Mouse (Mus musculus) hindbrain, embryonic 10.5 days (tissue): ENCODE measurements around the gene Cyb5rl. TPM values are rescaled to one million over a fixed set of nuclear protein-coding genes. Genes with fewer than 3 reads are reported as not detected.

Source experiments
- DNase-seq: peaks from one replicate; pipeline ENCODE4 v3.0.0-alpha.2; 2017; ENCODE audit warnings: low spot score
- H3K27ac ChIP-seq: fragments of 300-500 bp; sonication (generic); 2 replicates; pipeline ENCODE4 v1.5.1; 2016; ENCODE audit warnings: mild to moderate bottlenecking, moderate library complexity
- H3K27me3 ChIP-seq: fragments of 300-500 bp; sonication (generic); 2 replicates; pipeline ENCODE4 v1.6.1; 2016; ENCODE audit warnings: mild to moderate bottlenecking; ENCODE audit not compliant: poor library complexity, insufficient read depth, severe bottlenecking
- H3K36me3 ChIP-seq: fragments of 300-500 bp; sonication (generic); 2 replicates; pipeline ENCODE4 v1.6.1; 2016; ENCODE audit warnings: mild to moderate bottlenecking, moderate library complexity
- H3K4me1 ChIP-seq: fragments of 300-500 bp; sonication (generic); replicated peaks from 2 replicates; pipeline ENCODE4 v1.6.1; 2016; ENCODE audit warnings: mild to moderate bottlenecking
- H3K4me3 ChIP-seq: fragments of 300-500 bp; sonication (generic); 2 replicates; pipeline ENCODE4 v1.5.1; 2016; ENCODE audit warnings: mild to moderate bottlenecking, moderate library complexity
- H3K9me3 ChIP-seq: fragments of 300-500 bp; sonication (generic); 2 replicates; pipeline ENCODE4 v1.6.1; 2016; ENCODE audit warnings: mild to moderate bottlenecking, moderate library complexity
- WGBS: fragments of 180-500 bp; shearing (Covaris S2); methylation state at CpG from one replicate; pipeline ENCODE4 v1.1.7; 2016; 5-methylcytosine and 5-hydroxymethylcytosine counted together
- polyA plus RNA-seq: library from polyadenylated mRNA; unstranded; fragments of >200 nt; fragmentation: Nextera tagmentation; extraction: Ambion mirVana; gene quantifications from 2 replicates; pipeline ENCODE4 v1.2.1, GENCODE M21; 2016

The Cyb5rl gene
- polyA plus RNA-seq, 1 experiment from 2014 or later: 7.6 TPM

GRCm38 (mm10) chr4:107067151-107067840 is 508 bp downstream of the Cyb5rl start:
- Histone ChIP-seq H3K4me1 (peaks cover 30% of the 10 kb centered on the region), H3K4me3 (peak overlapping the region; percentile 90), H3K36me3 (peaks cover 24% of the 10 kb centered on the region), H3K27ac (peak overlapping the region; percentile 92), H3K27me3 (peaks cover 16% of the 10 kb centered on the region; the same call in 1 of the 2 replicates), H3K9me3 (no peaks in the 10 kb centered on the region)
- no peak for DNase-seq
- WGBS: 3% methylated on average over 33 of the region's 33 CpGs

DNA sequence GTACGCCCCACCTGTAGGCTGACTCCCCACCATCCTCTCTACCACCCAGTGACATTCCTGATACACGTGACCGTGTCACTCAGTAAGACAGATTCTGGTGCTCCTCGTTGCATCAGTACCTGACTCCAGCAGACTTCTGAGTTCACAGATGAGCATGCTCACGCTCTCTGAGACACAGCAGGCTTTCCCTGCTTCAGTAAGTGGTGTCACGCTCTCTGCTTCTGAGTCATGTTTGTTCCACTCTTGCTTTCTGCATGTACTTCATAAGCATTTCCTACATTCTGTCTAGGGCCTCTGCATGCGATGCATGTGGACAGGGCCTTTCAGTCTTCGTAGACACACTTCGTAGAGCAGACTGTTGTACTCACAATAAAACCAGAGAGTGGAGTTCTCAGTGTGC is 5.6 kb downstream of the Cyb5rl start:
- H3K4me1 ChIP-seq: peaks cover 21% of the 10 kb centered on the region
- peaks cover 16% of the 10 kb centered on the region; the same call in 1 of the 2 replicates for H3K27me3 ChIP-seq
- H3K4me3 ChIP-seq: no peak overlapping the region
- H3K9me3 ChIP-seq: no peaks in the 10 kb centered on the region
- no peak for DNase-seq
- no peaks in the 10 kb centered on the region for H3K36me3 ChIP-seq
- 79% methylated on average over 9 of the region's 9 CpGs for WGBS
- no peak overlapping the region for H3K27ac ChIP-seq

GRCm38 (mm10) chr4:107075456-107075855 is 8.7 kb downstream of the Cyb5rl start:
- Histone ChIP-seq H3K27me3 (no peaks in the 10 kb centered on the region), H3K36me3 (no peaks in the 10 kb centered on the region), H3K27ac (0 out of 2 replicates have a peak overlapping the region, but pooled peaks have one; percentile 40), H3K4me3 (no peak overlapping the region), H3K9me3 (no peaks in the 10 kb centered on the region), H3K4me1 (0 out of 2 replicates have a peak, but pooled peaks cover 8% of the 10 kb centered on the region)
- no peak for DNase-seq
- 68% methylated on average over 5 of the region's 5 CpGs for WGBS

DNA sequence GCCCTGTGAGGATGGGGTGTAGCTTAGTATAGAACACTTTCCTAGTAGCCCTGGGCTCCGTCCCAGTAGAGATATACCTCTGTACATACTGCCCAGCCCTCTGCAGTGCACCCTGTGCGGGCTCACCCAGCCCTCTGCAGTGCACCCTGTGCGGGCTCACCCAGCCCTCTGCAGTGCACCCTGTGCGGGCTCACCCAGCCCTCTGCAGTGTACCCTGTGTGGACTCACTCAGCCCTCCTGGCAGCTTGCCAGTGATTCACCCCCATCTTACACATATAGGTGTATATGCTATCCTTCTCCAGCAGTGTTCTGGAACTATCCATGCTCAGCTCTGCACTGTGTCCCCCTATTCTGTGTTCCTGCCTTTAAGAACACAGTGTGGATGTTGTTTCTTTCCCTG is 12.1 kb downstream of the Cyb5rl start:
- no peak for DNase-seq
- H3K27ac ChIP-seq: 0 out of 2 replicates have a peak overlapping the region, but pooled peaks have one; percentile 30
- 90% methylated on average over 4 of the region's 4 CpGs for WGBS
- no peak overlapping the region for H3K4me3 ChIP-seq
- no peaks in the 10 kb centered on the region for H3K27me3 ChIP-seq
- H3K9me3 ChIP-seq: no peaks in the 10 kb centered on the region
- H3K36me3 ChIP-seq: 0 out of 2 replicates have a peak, but pooled peaks cover 3% of the 10 kb centered on the region
- H3K4me1 ChIP-seq: peaks cover 29% of the 10 kb centered on the region

- Histone ChIP-seq H3K9me3 (no peaks in the 10 kb centered on the region), H3K27me3 (no peaks in the 10 kb centered on the region), H3K4me3 (no peak overlapping the region), H3K36me3 (0 out of 2 replicates have a peak, but pooled peaks cover 5% of the 10 kb centered on the region), H3K4me1 (peaks cover 37% of the 10 kb centered on the region), H3K27ac (no peak overlapping the region)
- no peak for DNase-seq
Measured at GRCm38 (mm10) chr4:107079716-107080115, 12.9 kb downstream of the Cyb5rl start.

- Histone ChIP-seq H3K27me3 (no peaks in the 10 kb centered on the region), H3K4me1 (peaks cover 53% of the 10 kb centered on the region), H3K27ac (peak overlapping the region; percentile 64; the same call in 1 of the 2 replicates), H3K4me3 (no peak overlapping the region), H3K36me3 (0 out of 2 replicates have a peak, but pooled peaks cover 5% of the 10 kb centered on the region), H3K9me3 (no peaks in the 10 kb centered on the region)
- no peak for DNase-seq
- WGBS: 92% methylated on average over 3 of the region's 3 CpGs
Measured at GRCm38 (mm10) chr4:107082185-107082584, 15.4 kb downstream of the Cyb5rl start.

- DNase-seq: no peak
- Histone ChIP-seq H3K27ac (peak overlapping the region; percentile 95), H3K36me3 (0 out of 2 replicates have a peak, but pooled peaks cover 5% of the 10 kb centered on the region), H3K4me3 (no peak overlapping the region), H3K9me3 (no peaks in the 10 kb centered on the region), H3K4me1 (peaks cover 55% of the 10 kb centered on the region), H3K27me3 (no peaks in the 10 kb centered on the region)
- 86% methylated on average over 4 of the region's 4 CpGs for WGBS
Measured at GRCm38 (mm10) chr4:107083126-107083525, 16.3 kb downstream of the Cyb5rl start.

- no peak for DNase-seq
- WGBS: 24% methylated on average over 1 of the region's 1 CpGs
- Histone ChIP-seq H3K9me3 (no peaks in the 10 kb centered on the region), H3K27ac (peak overlapping the region; percentile 95), H3K4me3 (peak overlapping the region; percentile 18), H3K27me3 (no peaks in the 10 kb centered on the region), H3K36me3 (0 out of 2 replicates have a peak, but pooled peaks cover 5% of the 10 kb centered on the region), H3K4me1 (peaks cover 56% of the 10 kb centered on the region)
Measured at GRCm38 (mm10) chr4:107084343-107084742, 17.6 kb downstream of the Cyb5rl start.

DNA sequence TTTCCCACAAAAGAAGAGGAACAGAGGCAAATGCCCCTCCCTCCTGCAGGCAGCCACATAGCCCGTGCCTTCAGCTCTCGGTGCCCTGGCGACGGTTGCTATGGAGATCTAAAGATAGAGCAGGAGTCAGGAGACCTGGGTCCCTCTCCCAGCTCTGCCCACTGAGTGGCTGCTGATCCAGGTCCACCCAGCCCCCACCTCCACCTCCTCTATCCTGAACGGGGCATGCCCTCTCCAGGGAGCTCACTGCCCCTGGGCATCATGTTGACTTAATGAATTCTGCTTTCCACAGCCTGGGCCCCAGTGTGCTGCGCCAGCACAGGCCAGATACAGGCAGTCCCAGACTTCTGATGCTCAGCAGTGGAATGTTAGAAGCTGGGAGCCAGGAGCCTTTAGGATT is 18.1 kb downstream of the Cyb5rl start:
- H3K9me3 ChIP-seq: no peaks in the 10 kb centered on the region
- DNase-seq: peak; percentile 89
- 0 out of 2 replicates have a peak, but pooled peaks cover 5% of the 10 kb centered on the region for H3K36me3 ChIP-seq
- H3K4me3 ChIP-seq: peak overlapping the region; percentile 18
- H3K27me3 ChIP-seq: no peaks in the 10 kb centered on the region
- peaks cover 56% of the 10 kb centered on the region for H3K4me1 ChIP-seq
- H3K27ac ChIP-seq: peak overlapping the region; percentile 95
- WGBS: 7% methylated on average over 6 of the region's 6 CpGs

DNA sequence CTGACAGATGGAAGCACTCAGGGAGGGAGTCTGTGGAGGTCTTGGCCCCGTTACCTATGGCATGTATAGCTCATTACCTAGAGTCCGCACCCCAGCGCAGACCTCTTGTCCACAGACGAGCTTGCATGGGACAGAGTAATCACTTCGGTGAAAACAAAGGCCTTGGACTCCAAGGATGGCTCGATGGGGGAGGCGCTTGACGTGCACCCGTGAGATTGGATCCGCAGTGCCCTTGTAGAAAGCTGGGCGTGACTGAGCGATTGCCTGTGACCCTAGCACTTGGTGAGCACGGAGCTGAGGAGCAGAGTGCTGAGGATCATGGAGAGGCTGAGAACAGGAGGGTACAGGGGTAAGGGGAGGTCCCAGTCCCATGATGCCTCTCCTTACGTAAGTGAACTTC is 24.9 kb downstream of the Cyb5rl start:
- Histone ChIP-seq H3K36me3 (no peaks in the 10 kb centered on the region), H3K9me3 (no peaks in the 10 kb centered on the region), H3K4me3 (no peak overlapping the region), H3K4me1 (peaks cover 62% of the 10 kb centered on the region), H3K27ac (peak overlapping the region; percentile 66), H3K27me3 (no peaks in the 10 kb centered on the region)
- no peak for DNase-seq
- 83% methylated on average over 14 of the region's 14 CpGs for WGBS

DNA sequence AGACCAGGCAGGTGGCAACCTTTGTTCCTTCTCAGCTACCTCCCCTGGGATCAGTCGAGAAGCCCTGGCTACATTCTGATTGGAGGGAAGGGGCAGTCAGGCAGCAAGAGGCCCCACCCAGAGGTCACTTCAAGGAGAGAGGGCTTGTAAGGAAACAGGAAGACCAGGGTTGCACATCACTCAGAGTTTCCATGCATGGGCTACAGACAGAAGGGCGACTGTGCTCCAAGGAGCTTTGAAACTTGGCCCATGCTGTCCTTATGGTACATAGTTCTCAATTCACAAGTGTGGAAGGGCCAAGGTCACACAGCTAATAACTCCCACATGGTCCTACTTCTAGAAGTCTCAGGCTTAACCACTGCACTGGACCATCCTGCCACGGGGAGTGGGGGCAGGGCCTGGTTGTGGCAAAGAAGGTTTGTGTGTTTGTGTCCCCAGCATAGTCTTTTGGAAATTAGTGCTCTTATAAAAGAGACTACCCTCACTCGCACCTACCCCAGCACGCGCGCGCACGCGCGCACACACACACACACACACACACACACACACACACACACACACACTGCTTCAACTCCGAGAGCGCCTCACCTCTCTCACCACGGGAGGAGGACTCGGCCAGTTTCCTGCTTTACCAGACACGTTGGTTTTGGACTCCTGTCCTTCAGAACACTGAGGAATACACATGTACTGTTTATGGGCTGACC is 27.8 kb downstream of the Cyb5rl start:
- WGBS: 81% methylated on average over 16 of the region's 16 CpGs
- H3K27ac ChIP-seq: peak overlapping the region; percentile 31

DNA sequence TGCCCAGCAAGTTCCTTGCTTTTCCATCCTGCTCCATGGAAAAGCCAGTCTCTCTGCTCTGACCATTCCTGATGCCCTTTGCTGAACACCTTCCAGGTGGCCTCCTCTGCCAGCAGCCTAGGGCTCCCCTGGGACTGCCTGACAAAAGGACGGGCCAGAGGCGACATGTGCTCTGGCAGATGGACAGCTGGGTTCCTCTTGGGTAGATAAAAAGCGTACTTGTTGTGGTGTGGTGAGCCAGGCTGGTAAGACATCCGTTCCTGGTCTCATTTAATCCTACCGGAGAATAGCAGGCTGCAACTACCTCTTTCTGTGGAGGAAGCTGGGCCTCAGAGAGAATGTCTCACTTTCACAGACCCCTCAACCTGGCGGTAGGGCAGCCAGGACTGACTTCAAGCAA is 29.3 kb downstream of the Cyb5rl start:
- peak overlapping the region; percentile 78 for H3K27ac ChIP-seq
- no peaks in the 10 kb centered on the region for H3K36me3 ChIP-seq
- H3K9me3 ChIP-seq: no peaks in the 10 kb centered on the region
- peak; percentile 28 for DNase-seq
- no peaks in the 10 kb centered on the region for H3K27me3 ChIP-seq
- H3K4me1 ChIP-seq: peaks cover 79% of the 10 kb centered on the region
- no peak overlapping the region for H3K4me3 ChIP-seq
- 33% methylated on average over 6 of the region's 6 CpGs for WGBS

More for the DNA sequence above, 27.8 kb downstream of the Cyb5rl start:
- Histone ChIP-seq H3K27me3 (no peaks in the 10 kb centered on the region), H3K4me3 (no peak overlapping the region), H3K4me1 (peaks cover 82% of the 10 kb centered on the region), H3K36me3 (no peaks in the 10 kb centered on the region), H3K9me3 (no peaks in the 10 kb centered on the region)
- peak; percentile 41 for DNase-seq

- Histone ChIP-seq H3K9me3 (no peaks in the 10 kb centered on the region), H3K4me3 (no peak within 1 kb of the TSS), H3K27ac (peak within 1 kb of the TSS; percentile 78), H3K36me3 (no peaks in the 10 kb centered on the region), H3K27me3 (no peaks in the 10 kb centered on the region), H3K4me1 (peaks cover 72% of the 10 kb centered on the region)
- 46% methylated on average over 16 of the region's 16 CpGs for WGBS
- no peak for DNase-seq
Measured at GRCm38 (mm10) chr4:107096841-107097373, 30.1 kb downstream of the Cyb5rl start, which contains the start of gene Cdcp2. Gene Cdcp2 (plus strand): TSS chr4:107096891.
